8 mouse cellular contexts compared by ENCODE assay signal in genomic region chr5:127616151-127616550, GRCm38 (mm10). TPM values are rescaled to one million over a fixed set of nuclear protein-coding genes. Genes with fewer than 3 reads are reported as not detected.
A peak's percentile ranks its signal among the peaks of the same experiment; 100 is the strongest.
DNase-seq lines count a peak whose midpoint lies in the region; ATAC-seq and TF ChIP-seq lines count a peak whose summit lies in the region.

No protein-coding gene starts in this region.

- peaks cover 45% of the 10 kb centered on the region for H3K79me2 ChIP-seq in liver, adult 2 months (ENCODE audit: control insufficient read depth, insufficient read depth, low read length)

- peaks cover 36% of the 10 kb centered on the region for H3K4me1 ChIP-seq in liver, adult 2 months (ENCODE audit: control insufficient read depth, insufficient read depth, low read length)
- H3K4me1 ChIP-seq in embryonic facial prominence, embryonic 13.5 days, result peaks cover 37% of the 10 kb centered on the region
- peaks cover 8% of the 10 kb centered on the region for H3K4me1 ChIP-seq in intestine, postnatal 0 days (replicated peaks; ENCODE audit: control insufficient read depth, insufficient read depth, low read length)
- H3K4me1 ChIP-seq in neural tube, embryonic 15.5 days, result peaks cover 42% of the 10 kb centered on the region

- H3K27me3 ChIP-seq in liver, adult 2 months (ENCODE audit: control insufficient read depth, insufficient read depth, low read length), result no peaks in the 10 kb centered on the region
- H3K27me3 ChIP-seq in embryonic facial prominence, embryonic 13.5 days, result no peaks in the 10 kb centered on the region
- no peaks in the 10 kb centered on the region for H3K27me3 ChIP-seq in intestine, postnatal 0 days (replicated peaks; ENCODE audit: control insufficient read depth, insufficient read depth, low read length)
- H3K27me3 ChIP-seq in neural tube, embryonic 15.5 days (replicated peaks), result no peaks in the 10 kb centered on the region

- TF ChIP-seq CTCF in liver, adult 2 months (IDR thresholded peaks at IDR 0.05; ENCODE audit: low read depth, low read length), result no peak
- no peak for TF ChIP-seq CTCF in intestine, postnatal 0 days (IDR thresholded peaks at IDR 0.05; ENCODE audit: low read depth)

- H3K36me3 ChIP-seq in liver, adult 2 months (ENCODE audit: control insufficient read depth, insufficient read depth, low read length), result no peaks in the 10 kb centered on the region
- H3K36me3 ChIP-seq in embryonic facial prominence, embryonic 13.5 days, result no peaks in the 10 kb centered on the region
- no peaks in the 10 kb centered on the region for H3K36me3 ChIP-seq in intestine, postnatal 0 days (ENCODE audit: control insufficient read depth, insufficient read depth)
- H3K36me3 ChIP-seq in neural tube, embryonic 15.5 days, result no peaks in the 10 kb centered on the region

- peak overlapping the region; percentile 89 for H3K27ac ChIP-seq in liver, adult 2 months (replicated peaks; ENCODE audit: insufficient read depth, low read depth, low read length)
- no peak overlapping the region for H3K27ac ChIP-seq in embryonic facial prominence, embryonic 13.5 days
- H3K27ac ChIP-seq in intestine, postnatal 0 days (ENCODE audit: low read depth, low read length), result no peak overlapping the region
- H3K27ac ChIP-seq in neural tube, embryonic 15.5 days (replicated peaks), result no peak overlapping the region

- ATAC-seq in embryonic facial prominence, embryonic 13.5 days (ENCODE audit: insufficient number of reproducible peaks, insufficient read depth, low FRiP score, low TSS enrichment, low read depth), result no peak
- ATAC-seq in intestine, postnatal 0 days, result no peak
- ATAC-seq in neural tube, embryonic 15.5 days (ENCODE audit: low FRiP score), result no peak

- H3K9me3 ChIP-seq in embryonic facial prominence, embryonic 13.5 days, result 0 out of 2 replicates have a peak, but pooled peaks cover 4% of the 10 kb centered on the region
- H3K9me3 ChIP-seq in intestine, postnatal 0 days (ENCODE audit: control insufficient read depth), result no peaks in the 10 kb centered on the region
- H3K9me3 ChIP-seq in neural tube, embryonic 15.5 days (replicated peaks), result no peaks in the 10 kb centered on the region

- H3K4me2 ChIP-seq in embryonic facial prominence, embryonic 13.5 days, result peak overlapping the region; percentile 92
- peak overlapping the region; percentile 92 for H3K4me2 ChIP-seq in intestine, postnatal 0 days (replicated peaks; ENCODE audit: low read depth)
- peak overlapping the region; percentile 95 for H3K4me2 ChIP-seq in neural tube, embryonic 15.5 days

- DNase-seq in liver, adult 2 months (ENCODE audit: extremely low read depth, low read depth, low spot score), result no peak
- DNase-seq in liver, result no peak
- no peak for DNase-seq in spleen, postnatal 4 days (ENCODE audit: low spot score in 2 of 2)
- DNase-seq in spleen, postnatal 14 days (ENCODE audit: low spot score in 2 of 2), result no peak
- DNase-seq in gastrocnemius, postnatal 10 days, result no peak

- H3K9ac ChIP-seq in liver, adult 2 months (ENCODE audit: low read depth, low read length), result peak overlapping the region; percentile 99
- H3K9ac ChIP-seq in embryonic facial prominence, embryonic 13.5 days, result peak overlapping the region; percentile 99
- H3K9ac ChIP-seq in intestine, postnatal 0 days (ENCODE audit: low read depth, low read length), result peak overlapping the region; percentile 86
- peak overlapping the region; percentile 99 for H3K9ac ChIP-seq in neural tube, embryonic 15.5 days (replicated peaks)

- WGBS in liver, adult 2 months, result 7% methylated on average over 5 of the region's 5 CpGs
- 12% methylated on average over 5 of the region's 5 CpGs for WGBS in embryonic facial prominence, embryonic 13.5 days
- 6% methylated on average over 5 of the region's 5 CpGs for WGBS in intestine, postnatal 0 days
- 22% methylated on average over 5 of the region's 5 CpGs for WGBS in neural tube, embryonic 15.5 days

- peak overlapping the region; percentile 94 for H3K4me3 ChIP-seq in liver, adult 2 months (ENCODE audit: insufficient read depth, low read depth, low read length)
- H3K4me3 ChIP-seq in embryonic facial prominence, embryonic 13.5 days, result peak overlapping the region; percentile 97
- H3K4me3 ChIP-seq in intestine, postnatal 0 days (ENCODE audit: low read depth, low read length), result peak overlapping the region; percentile 93
- H3K4me3 ChIP-seq in neural tube, embryonic 15.5 days (replicated peaks), result peak overlapping the region; percentile 100

- no peak for TF ChIP-seq POLR2A in liver, adult 2 months (IDR thresholded peaks at IDR 0.05; ENCODE audit: extremely low read depth, insufficient read depth, low read length)

RNA-seq across cellular contexts. Expression of gene Glt1d1, which starts 15.9 kb away (rescaled TPM):
- total RNA-seq in liver, adult 2 months (2014; rRNA removed), result 35.4 and 38.2 TPM in 2 replicates
- 9.7 and 14.4 TPM in 2 replicates for polyA plus RNA-seq in liver, adult 2 months (2012; rRNA removed)
- 0.91 and 1.0 TPM in 2 replicates for polyA plus RNA-seq in embryonic facial prominence, embryonic 13.5 days (2015; fragmentation: Nextera tagmentation; extraction: Ambion mirVana)
- polyA plus RNA-seq in intestine, postnatal 0 days (2015; fragmentation: Nextera tagmentation; extraction: Ambion mirVana), result 0.04 TPM in 1 of 2 replicates, not detected in the other
- 1.4 and 1.8 TPM in 2 replicates for polyA plus RNA-seq in neural tube, embryonic 15.5 days (2015; fragmentation: Nextera tagmentation; extraction: Ambion mirVana)
- total RNA-seq in gastrocnemius, postnatal 10 days (2021), result under 1 TPM in 1 of 2 experiments, not detected in 1; 0.31 TPM

RNA-seq across cellular contexts. Expression of gene Slc15a4, which starts 16.5 kb away (rescaled TPM):
- total RNA-seq in liver, adult 2 months (2014; rRNA removed), result 46.7 and 51.9 TPM in 2 replicates
- 22.4 and 26.8 TPM in 2 replicates for polyA plus RNA-seq in liver, adult 2 months (2012; rRNA removed)
- 22.5 and 22.8 TPM in 2 replicates for polyA plus RNA-seq in embryonic facial prominence, embryonic 13.5 days (2015; fragmentation: Nextera tagmentation; extraction: Ambion mirVana)
- 6.9 and 8.6 TPM in 2 replicates for polyA plus RNA-seq in intestine, postnatal 0 days (2015; fragmentation: Nextera tagmentation; extraction: Ambion mirVana)
- 25.9 and 29.1 TPM in 2 replicates for polyA plus RNA-seq in neural tube, embryonic 15.5 days (2015; fragmentation: Nextera tagmentation; extraction: Ambion mirVana)
- 10 to 100 TPM in 1 of 2 experiments, 1 to 10 TPM in 1; 7.1 to 12.2 TPM for total RNA-seq in gastrocnemius, postnatal 10 days (2021)
